Mouse (Mus musculus) MEL (cell line): ENCODE data around the gene Tmem143. TPM values are rescaled to one million over a fixed set of nuclear protein-coding genes. Genes with fewer than 3 reads are reported as not detected.

Experiments used
- DNase-seq: peaks from one replicate; pipeline ENCODE4 v3.0.0; 2011; ENCODE audit warnings: low read depth, low spot score
- H3K27ac ChIP-seq: 2 replicates; pipeline ENCODE4 v1.5.1; 2012; ENCODE audit warnings: low read depth, mild to moderate bottlenecking, control low read depth, low read length, moderate library complexity; ENCODE audit not compliant: control insufficient read depth
- H3K27me3 ChIP-seq, 2 experiments: fragments of 150-350 bp in 1 of 2; sonication (generic) in 1 of 2; 2 replicates each; pipeline ENCODE4 v1.6.1; 2012; ENCODE audit warnings: low read length in 2 of 2, mild to moderate bottlenecking in 2 of 2, improper control_type of control experiment in 1 of 2, moderate library complexity in 1 of 2; ENCODE audit not compliant: insufficient read depth in 2 of 2, control insufficient read depth in 1 of 2
- H3K36me3 ChIP-seq, 2 experiments: 2 replicates each; pipeline ENCODE4 v1.6.1; 2012 to 2014; ENCODE audit warnings: low read length in 2 of 2, improper control_type of control experiment in 1 of 2, inconsistent platforms in 1 of 2, mild to moderate bottlenecking in 1 of 2; ENCODE audit not compliant: insufficient read depth in 2 of 2, control insufficient read depth in 1 of 2
- H3K4me1 ChIP-seq, 2 experiments: fragments of 150-350 bp in 1 of 2; sonication (generic) in 1 of 2; 2 replicates each; pipeline ENCODE4 v1.6.1; 2012; ENCODE audit warnings: low read length in 2 of 2, improper control_type of control experiment in 1 of 2, mild to moderate bottlenecking in 1 of 2; ENCODE audit not compliant: insufficient read depth in 2 of 2, control insufficient read depth in 1 of 2
- H3K4me3 ChIP-seq, 2 experiments: fragments of 150-350 bp in 1 of 2; sonication (generic) in 1 of 2; 2 replicates each; pipeline ENCODE4 v1.5.1; 2012; ENCODE audit warnings: low read depth in 2 of 2, low read length in 2 of 2, mild to moderate bottlenecking in 2 of 2, moderate library complexity in 2 of 2, control low read depth in 1 of 2, improper control_type of control experiment in 1 of 2; ENCODE audit not compliant: control insufficient read depth in 1 of 2, insufficient read depth in 1 of 2
- H3K79me2 ChIP-seq: 2 replicates; pipeline ENCODE4 v1.6.1; 2012; ENCODE audit warnings: mild to moderate bottlenecking, low read length, moderate library complexity; ENCODE audit not compliant: control insufficient read depth, poor library complexity, insufficient read depth
- H3K9ac ChIP-seq: 2 replicates; pipeline ENCODE4 v1.6.1; 2012; ENCODE audit warnings: low read depth, mild to moderate bottlenecking, control low read depth, low read length, moderate library complexity; ENCODE audit not compliant: control insufficient read depth, poor library complexity, severe bottlenecking
- H3K9me3 ChIP-seq: fragments of 150-350 bp; sonication (generic); replicated peaks from 2 replicates; pipeline ENCODE4 v1.6.1; 2012; ENCODE audit warnings: mild to moderate bottlenecking, low read length, improper control_type of control experiment, moderate library complexity; ENCODE audit not compliant: insufficient read depth
- E2F4 ChIP-seq: IDR thresholded peaks from 2 replicates; pipeline ENCODE4 v1.6.1; 2011; ENCODE audit warnings: low read depth, low read length, improper control_type of control experiment, borderline replicate concordance
- ELF1 ChIP-seq: IDR thresholded peaks from 2 replicates; pipeline ENCODE4 v1.6.1; 2014; ENCODE audit warnings: low read depth, mild to moderate bottlenecking, inconsistent platforms, low read length, improper control_type of control experiment, moderate library complexity
- ETS1 ChIP-seq: IDR thresholded peaks from 2 replicates; pipeline ENCODE4 v1.6.1; 2012; ENCODE audit warnings: low read depth, mild to moderate bottlenecking, inconsistent platforms, low read length, improper control_type of control experiment, moderate library complexity
- GABPA ChIP-seq: IDR thresholded peaks from 2 replicates; pipeline ENCODE4 v1.6.1; 2012; ENCODE audit warnings: low read depth, mild to moderate bottlenecking, inconsistent platforms, low read length, improper control_type of control experiment, moderate library complexity
- HCFC1 ChIP-seq: IDR thresholded peaks from 2 replicates; pipeline ENCODE4 v1.6.1; 2012; ENCODE audit warnings: low read depth, mild to moderate bottlenecking, inconsistent platforms, low read length, improper control_type of control experiment, moderate library complexity
- MXI1 ChIP-seq: IDR thresholded peaks from 2 replicates; pipeline ENCODE4 v1.6.1; 2011; ENCODE audit warnings: mild to moderate bottlenecking, low read depth, low read length, improper control_type of control experiment
- NELFE ChIP-seq: IDR thresholded peaks from 2 replicates; pipeline ENCODE4 v1.6.1; 2011; ENCODE audit warnings: low read depth, low read length, improper control_type of control experiment
- TCF12 ChIP-seq: IDR thresholded peaks from 2 replicates; pipeline ENCODE4 v1.6.1; 2014; ENCODE audit warnings: low read depth, mild to moderate bottlenecking, inconsistent platforms, low read length, improper control_type of control experiment, moderate library complexity
- UBTF ChIP-seq: IDR thresholded peaks from 2 replicates; pipeline ENCODE4 v1.6.1; 2012; ENCODE audit warnings: low read depth, mild to moderate bottlenecking, inconsistent platforms, low read length, improper control_type of control experiment, moderate library complexity, borderline replicate concordance; ENCODE audit not compliant: insufficient read depth
- polyA plus RNA-seq, 2 experiments: library from polyadenylated mRNA; stranded (reverse) in 1 of 2; unstranded in 1 of 2; fragments of >175 nt in 1 of 2; fragments of >200 nt in 1 of 2; gene quantifications; 2 replicates each; pipeline versions ENCODE4 v1.2.1 to v1.2.4; 2012; ENCODE audit warnings: low replicate concordance in 2 of 2, low read depth in 1 of 2; ENCODE audit not compliant: insufficient read length in 2 of 2, insufficient read depth in 1 of 2, missing spikeins in 1 of 2
- total RNA-seq: library from RNA; depleted of rRNA; stranded (reverse); fragments of 300-350 nt; gene quantifications from 2 replicates; pipeline ENCODE4 v1.2.3, GENCODE M21; 2012

Tmem143 gene
- total and polyA plus RNA-seq, 3 experiments = 10.7 to 20.1 TPM; not detected in 1

DNA sequence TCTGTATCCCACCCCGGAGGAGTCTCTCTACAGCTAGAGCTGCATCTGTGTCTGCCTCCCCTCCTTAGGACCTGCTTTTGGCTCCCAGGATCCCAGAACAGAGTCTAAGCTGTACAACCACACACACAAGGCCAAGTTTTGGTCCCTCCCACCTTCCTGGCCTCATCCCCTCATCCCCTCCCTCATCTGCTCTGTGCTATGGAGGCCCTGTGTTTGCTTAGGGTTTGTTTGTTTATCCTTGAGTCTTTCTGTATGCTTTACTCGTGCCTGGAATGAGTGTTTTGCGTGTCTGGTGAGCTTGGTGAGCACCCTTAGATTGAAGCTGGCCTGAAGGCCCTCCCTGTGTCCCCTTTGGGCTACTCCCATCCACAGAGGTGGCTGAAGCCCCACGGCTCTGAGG lies 37.7 kb upstream of the Tmem143 start:
- H3K36me3 ChIP-seq = no peaks in the 10 kb centered on the region
- no peaks in the 10 kb centered on the region for H3K27me3 ChIP-seq
- no peak for DNase-seq
- H3K79me2 ChIP-seq = no peaks in the 10 kb centered on the region
- no peak overlapping the region for H3K9ac ChIP-seq
- H3K4me3 ChIP-seq = no peak overlapping the region
- H3K4me1 ChIP-seq = 0 out of 4 replicates have a peak, but pooled peaks cover 0 to under 1% of the 10 kb centered on the region in 2 experiments
- no peak for TF ChIP-seq ELF1
- no peak for TF ChIP-seq GABPA
- TF ChIP-seq MXI1 = no peak
- H3K27ac ChIP-seq = no peak overlapping the region
- H3K9me3 ChIP-seq = no peaks in the 10 kb centered on the region

DNA sequence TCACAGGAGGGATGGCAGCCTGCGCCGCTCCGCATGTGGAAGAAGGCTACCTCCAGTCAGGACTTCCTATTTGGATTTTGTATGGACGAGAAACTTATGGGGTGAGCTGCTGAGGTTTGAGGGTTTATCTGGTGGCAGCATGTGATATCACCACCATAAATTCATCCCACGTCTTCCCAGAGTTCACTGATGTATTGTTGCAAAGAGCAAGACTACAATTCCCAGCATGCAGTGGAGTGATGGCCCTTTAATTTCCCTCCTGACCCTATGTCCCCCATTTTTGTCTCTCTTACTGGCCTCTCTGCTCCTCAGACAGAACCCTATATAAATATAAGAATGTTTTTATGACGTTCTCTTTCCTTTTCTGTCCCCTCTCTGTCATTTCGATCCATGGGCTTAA lies 33.9 kb upstream of the Tmem143 start:
- peak; percentile 64 for TF ChIP-seq HCFC1
- TF ChIP-seq UBTF = no peak
- TF ChIP-seq TCF12 = no peak
- TF ChIP-seq, all 39 proteins: peak for 1
- H3K4me3 ChIP-seq = no peak overlapping the region
- no peaks in the 10 kb centered on the region for H3K27me3 ChIP-seq
- H3K79me2 ChIP-seq = peaks cover 2% of the 10 kb centered on the region; the same call in 1 of the 2 replicates
- no peak overlapping the region for H3K9ac ChIP-seq
- H3K36me3 ChIP-seq = peaks cover 0 to 5% of the 10 kb centered on the region in 2 experiments; a peak in 1 of 4 replicates
- no peaks in the 10 kb centered on the region for H3K9me3 ChIP-seq
- no peak overlapping the region for H3K27ac ChIP-seq
- H3K4me1 ChIP-seq = peaks cover 5 to 19% of the 10 kb centered on the region in 2 experiments; a peak in 3 of 4 replicates
- no peak for DNase-seq

- peaks cover 5 to 19% of the 10 kb centered on the region in 2 experiments; a peak in 3 of 4 replicates for H3K4me1 ChIP-seq
- H3K9me3 ChIP-seq = no peaks in the 10 kb centered on the region
- no peak overlapping the region for H3K9ac ChIP-seq
- H3K36me3 ChIP-seq = peaks cover 0 to 5% of the 10 kb centered on the region in 2 experiments; a peak in 1 of 4 replicates
- peaks cover 2% of the 10 kb centered on the region; the same call in 1 of the 2 replicates for H3K79me2 ChIP-seq
- DNase-seq = peak; percentile 28
- H3K4me3 ChIP-seq = no peak overlapping the region
- TF ChIP-seq NELFE (no peak), E2F4 (no peak), ETS1 (0 out of 2 replicates have a peak, but pooled peaks have one; percentile 23)
- TF ChIP-seq, all 39 proteins: peak for 1
- Histone ChIP-seq H3K27me3 (no peaks in the 10 kb centered on the region; a peak in 1 of 4 replicates), H3K27ac (no peak overlapping the region)
Measured at GRCm38 (mm10) chr7:45864435-45864834, 32.3 kb upstream of the Tmem143 start.
